Mouse (Mus musculus) neural tube, embryonic 12.5 days (tissue): ENCODE measurements at regions not wholly inside any gene's neighbourhood (a gene's known extent, or its start where the extent isn't known, plus 50 kb on each side); places are given as distances from the start of the nearest gene placed in this dataset.
"Not testable (repeated sequence)": the region's sequence is repeated elsewhere in the genome, so short reads cannot be mapped to it uniquely, and the experiment has no call there.

Experiments used
- ATAC-seq: fragments of 200-750 bp; cut with Nextera tagmentation; 2 replicates; pipeline ENCODE4 v1.8.0; 2017; ENCODE audit warnings: low read depth, mild to moderate bottlenecking, moderate TSS enrichment, moderate library complexity; ENCODE audit not compliant: low FRiP score
- H3K27ac ChIP-seq: fragments of 300-500 bp; sonication (generic); 2 replicates; pipeline ENCODE4 v1.5.1; 2016
- H3K27me3 ChIP-seq: fragments of 300-500 bp; sonication (generic); replicated peaks from 2 replicates; pipeline ENCODE4 v1.6.1; 2016; ENCODE audit warnings: mild to moderate bottlenecking
- H3K36me3 ChIP-seq: fragments of 300-500 bp; sonication (generic); 2 replicates; pipeline ENCODE4 v1.6.1; 2016; ENCODE audit warnings: mild to moderate bottlenecking
- H3K4me1 ChIP-seq: fragments of 300-500 bp; sonication (generic); 2 replicates; pipeline ENCODE4 v1.6.1; 2016
- H3K4me2 ChIP-seq: fragments of 300-500 bp; sonication (generic); replicated peaks from 2 replicates; pipeline ENCODE4 v1.6.1; 2016; ENCODE audit warnings: mild to moderate bottlenecking
- H3K4me3 ChIP-seq: fragments of 300-500 bp; sonication (generic); 2 replicates; pipeline ENCODE4 v1.5.1; 2016
- H3K9ac ChIP-seq: fragments of 300-500 bp; sonication (generic); 2 replicates; pipeline ENCODE4 v1.6.1; 2016; ENCODE audit warnings: mild to moderate bottlenecking
- H3K9me3 ChIP-seq: fragments of 300-500 bp; sonication (generic); 2 replicates; pipeline ENCODE4 v1.6.1; 2016; ENCODE audit warnings: mild to moderate bottlenecking
- WGBS: fragments of 180-500 bp; shearing (Covaris S2); methylation state at CpG from one replicate; pipeline ENCODE4 v1.1.7; 2016; 5-methylcytosine and 5-hydroxymethylcytosine counted together

DNA sequence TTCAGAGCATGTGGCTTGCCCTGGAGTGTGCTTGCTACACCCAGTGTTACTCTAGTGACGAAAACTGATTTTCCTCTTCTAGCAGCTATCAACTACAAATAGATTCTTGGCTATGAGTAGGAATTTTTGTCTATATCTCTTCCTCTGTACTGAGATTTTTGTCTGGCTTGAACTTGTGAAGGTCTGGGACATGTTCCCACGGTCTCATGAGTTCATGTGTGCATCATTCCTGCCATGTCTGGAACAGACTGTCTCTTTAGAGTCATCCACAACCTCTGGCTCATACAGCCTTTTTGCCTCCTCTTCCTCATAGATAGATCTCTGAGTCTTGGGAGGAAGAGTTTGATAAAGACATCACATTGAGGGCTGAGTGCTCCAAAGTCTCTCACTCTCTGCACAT lies 86.5 kb upstream of the Gm5148 start:
- no peaks in the 10 kb centered on the region; the same call in 1 of the 2 replicates for H3K27me3 ChIP-seq
- no peak for ATAC-seq
- H3K36me3 ChIP-seq: no peaks in the 10 kb centered on the region
- 85% methylated on average over 2 of the region's 2 CpGs for WGBS
- H3K9me3 ChIP-seq: 0 out of 2 replicates have a peak, but pooled peaks cover 7% of the 10 kb centered on the region
- no peaks in the 10 kb centered on the region for H3K4me1 ChIP-seq
- no peak overlapping the region for H3K27ac ChIP-seq
- no peak overlapping the region for H3K9ac ChIP-seq
- no peak overlapping the region for H3K4me2 ChIP-seq
- H3K4me3 ChIP-seq: no peak overlapping the region

GRCm38 (mm10) chr3:37805805-37806148 lies 81.5 kb upstream of the Gm5148 start:
- no peaks in the 10 kb centered on the region for H3K4me1 ChIP-seq
- ATAC-seq: no peak
- 67% methylated on average over 6 of the region's 6 CpGs for WGBS

DNA sequence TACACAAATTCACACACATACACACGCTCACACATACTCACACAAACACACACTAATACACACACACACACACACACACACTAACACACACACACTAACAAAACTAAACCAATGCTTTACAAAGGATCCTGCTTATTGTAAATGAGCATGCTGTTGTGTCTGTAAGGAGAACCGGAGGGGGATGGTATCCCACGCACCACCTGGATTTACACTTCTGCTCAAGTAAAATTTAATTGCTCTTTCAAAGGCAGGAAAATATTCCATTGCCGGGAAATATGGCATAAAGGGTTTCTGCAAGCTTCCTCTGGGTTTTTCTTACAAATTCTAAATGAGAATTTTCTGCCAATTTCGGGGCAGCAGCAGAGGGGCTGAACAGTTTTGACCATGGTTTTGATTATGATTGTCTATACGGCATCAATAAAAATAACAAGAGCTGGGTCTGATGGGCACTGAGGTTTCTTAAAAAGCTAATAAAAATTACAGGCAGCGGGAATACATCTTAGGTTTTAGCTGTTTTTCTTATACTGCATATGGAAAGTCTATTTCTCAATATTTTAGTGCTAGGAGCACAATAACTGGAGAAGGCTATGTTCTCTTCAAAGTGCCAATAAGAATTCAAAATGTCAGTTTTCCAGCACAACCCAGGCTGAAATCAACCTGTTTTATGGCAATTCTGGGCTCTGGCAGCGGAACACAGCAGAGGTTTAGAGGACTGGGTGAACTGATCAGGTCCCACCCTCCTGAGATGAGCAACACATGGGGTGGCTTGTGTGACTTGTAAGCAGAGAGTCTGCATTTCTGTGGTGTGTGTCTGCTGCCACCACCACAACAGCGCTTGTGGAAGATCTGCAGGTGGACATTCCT lies 80.9 kb upstream of the Gm5148 start:
- Histone ChIP-seq H3K4me1 (no peaks in the 10 kb centered on the region), H3K27ac (no peak overlapping the region), H3K27me3 (no peaks in the 10 kb centered on the region; the same call in 1 of the 2 replicates), H3K9ac (no peak overlapping the region), H3K4me2 (no peak overlapping the region), H3K36me3 (no peaks in the 10 kb centered on the region), H3K4me3 (no peak overlapping the region), H3K9me3 (0 out of 2 replicates have a peak, but pooled peaks cover 7% of the 10 kb centered on the region)
- ATAC-seq: no peak
- WGBS: 89% methylated on average over 9 of the region's 9 CpGs

More at GRCm38 (mm10) chr3:37805805-37806148, 81.5 kb upstream of the Gm5148 start:
- no peak overlapping the region for H3K9ac ChIP-seq
- H3K4me3 ChIP-seq: no peak overlapping the region
- H3K27ac ChIP-seq: no peak overlapping the region
- no peaks in the 10 kb centered on the region; the same call in 1 of the 2 replicates for H3K27me3 ChIP-seq
- 0 out of 2 replicates have a peak, but pooled peaks cover 7% of the 10 kb centered on the region for H3K9me3 ChIP-seq
- H3K4me2 ChIP-seq: no peak overlapping the region
- no peaks in the 10 kb centered on the region for H3K36me3 ChIP-seq

DNA sequence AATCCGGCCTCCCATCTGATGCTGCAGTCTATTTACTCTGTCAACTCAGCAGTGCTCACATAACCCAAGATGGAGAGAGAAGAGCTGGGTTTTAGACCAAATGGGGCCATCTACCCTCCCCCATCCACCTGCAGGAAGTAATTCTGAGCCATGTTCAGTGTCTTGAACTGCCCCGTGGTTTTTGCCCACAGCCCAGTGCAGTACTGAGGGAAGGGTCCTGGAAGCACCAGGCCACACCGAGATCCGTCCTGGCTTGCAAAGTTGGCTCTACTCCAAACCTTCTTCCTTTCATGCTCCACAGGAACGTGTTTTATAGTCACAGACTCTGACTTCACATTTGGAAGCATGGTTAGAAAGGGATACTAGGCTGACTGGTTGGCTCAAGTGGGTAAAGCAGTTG lies 80.0 kb upstream of the Gm5148 start:
- Histone ChIP-seq H3K4me2 (no peak overlapping the region), H3K4me3 (no peak overlapping the region), H3K9ac (no peak overlapping the region), H3K36me3 (no peaks in the 10 kb centered on the region), H3K4me1 (no peaks in the 10 kb centered on the region), H3K9me3 (0 out of 2 replicates have a peak, but pooled peaks cover 4% of the 10 kb centered on the region), H3K27me3 (no peaks in the 10 kb centered on the region; the same call in 1 of the 2 replicates), H3K27ac (no peak overlapping the region)
- ATAC-seq: no peak
- 65% methylated on average over 5 of the region's 5 CpGs for WGBS

DNA sequence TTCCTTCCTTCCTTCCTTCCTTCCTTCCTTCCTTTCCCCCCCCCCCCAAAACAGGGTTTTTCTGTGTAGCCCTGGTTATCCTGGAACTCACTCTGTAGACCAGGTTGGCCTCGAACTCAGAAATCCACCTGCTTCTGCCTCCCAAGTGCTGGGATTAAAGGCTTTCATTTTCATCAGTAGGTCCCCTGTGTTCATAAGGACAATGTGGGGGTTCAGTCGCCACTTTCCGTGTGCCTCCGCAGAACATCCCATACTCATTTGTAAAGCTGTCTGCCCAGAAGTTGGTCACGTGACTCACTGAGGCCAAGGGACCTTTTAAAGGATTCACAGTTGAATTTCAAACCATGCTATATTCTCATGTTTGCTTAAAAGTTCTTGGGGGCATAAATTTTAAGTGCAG lies 79.5 kb upstream of the Gm5148 start:
- H3K9me3 ChIP-seq, ATAC-seq, H3K27ac ChIP-seq, H3K4me3 ChIP-seq, H3K4me1 ChIP-seq, H3K9ac ChIP-seq, H3K4me2 ChIP-seq, H3K27me3 ChIP-seq, H3K36me3 ChIP-seq: not testable (repeated sequence)
- 92% methylated on average over 5 of the region's 5 CpGs for WGBS

- no peak for ATAC-seq
- Histone ChIP-seq H3K27ac (no peak overlapping the region), H3K36me3 (no peaks in the 10 kb centered on the region), H3K27me3 (no peaks in the 10 kb centered on the region; the same call in 1 of the 2 replicates), H3K9me3 (no peaks in the 10 kb centered on the region), H3K9ac (no peak overlapping the region), H3K4me1 (no peaks in the 10 kb centered on the region), H3K4me2 (no peak overlapping the region), H3K4me3 (no peak overlapping the region)
- WGBS: 94% methylated on average over 2 of the region's 2 CpGs
These were observed 77.3 kb upstream of the Gm5148 start for GRCm38 (mm10) chr3:37801551-37801950.

- no peak overlapping the region for H3K9ac ChIP-seq
- no peak overlapping the region for H3K27ac ChIP-seq
- ATAC-seq: no peak
- H3K27me3 ChIP-seq: no peaks in the 10 kb centered on the region
- H3K36me3 ChIP-seq: no peaks in the 10 kb centered on the region
- no peak overlapping the region for H3K4me3 ChIP-seq
- no peaks in the 10 kb centered on the region for H3K9me3 ChIP-seq
- 91% methylated on average over 6 of the region's 6 CpGs for WGBS
- H3K4me1 ChIP-seq: no peaks in the 10 kb centered on the region
- no peak overlapping the region for H3K4me2 ChIP-seq
These were observed 75.5 kb upstream of the Gm5148 start for GRCm38 (mm10) chr3:37799809-37800208.

DNA sequence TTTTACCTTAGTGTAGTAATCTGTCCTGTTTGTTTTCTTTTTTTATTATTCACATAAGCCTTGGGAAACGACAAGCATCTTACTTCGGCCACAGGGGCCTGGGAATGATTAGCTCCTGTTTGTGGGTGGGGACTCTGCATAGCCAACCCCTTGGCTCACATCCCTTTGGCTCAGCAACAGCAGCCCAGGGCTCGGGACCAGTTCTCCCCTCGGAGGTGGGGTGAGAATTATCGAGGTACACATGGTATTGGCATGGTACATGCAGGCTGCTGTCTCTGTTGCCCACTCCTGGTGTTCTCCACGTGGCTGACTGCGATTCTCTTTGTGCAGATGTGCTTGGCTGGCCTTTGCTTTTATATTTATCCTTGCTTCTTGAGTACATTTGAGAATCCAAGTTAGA lies 65.4 kb upstream of the Gm5148 start:
- H3K4me1 ChIP-seq: no peaks in the 10 kb centered on the region
- no peak overlapping the region for H3K4me2 ChIP-seq
- no peaks in the 10 kb centered on the region for H3K9me3 ChIP-seq
- no peak overlapping the region for H3K4me3 ChIP-seq
- ATAC-seq: no peak
- 77% methylated on average over 7 of the region's 7 CpGs for WGBS
- H3K27me3 ChIP-seq: peaks cover 7% of the 10 kb centered on the region; the same call in 1 of the 2 replicates
- no peak overlapping the region for H3K9ac ChIP-seq
- H3K27ac ChIP-seq: no peak overlapping the region
- H3K36me3 ChIP-seq: no peaks in the 10 kb centered on the region

DNA sequence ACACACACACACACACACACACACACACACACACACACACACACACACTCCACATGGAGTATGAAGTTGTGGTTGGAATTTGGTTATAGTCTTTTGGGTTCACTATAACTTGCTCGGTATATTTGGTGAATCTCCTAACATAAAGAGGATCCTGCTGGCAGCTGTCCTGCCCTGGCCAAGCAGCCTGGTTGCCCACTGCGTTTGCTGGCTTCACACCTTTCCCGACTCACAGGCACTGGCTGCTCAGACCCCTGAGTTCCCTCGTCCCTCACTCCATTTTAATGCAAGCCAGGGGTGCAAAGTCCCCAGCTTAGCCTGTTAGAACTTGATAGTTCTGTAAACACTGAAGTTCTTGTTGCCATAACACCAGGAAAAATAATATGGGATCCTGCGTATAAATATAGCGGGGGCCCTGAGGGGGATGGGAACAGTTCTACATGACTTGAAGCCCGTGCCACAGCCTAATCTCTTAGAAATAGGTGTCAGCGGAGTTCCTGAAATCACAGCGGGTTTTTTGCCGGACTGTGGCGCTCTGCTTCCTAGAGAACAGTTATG lies 64.9 kb upstream of the Gm5148 start:
- Histone ChIP-seq H3K4me3 (no peak overlapping the region), H3K9ac (no peak overlapping the region), H3K9me3 (no peaks in the 10 kb centered on the region), H3K27ac (no peak overlapping the region), H3K27me3 (peaks cover 7% of the 10 kb centered on the region; the same call in 1 of the 2 replicates), H3K4me2 (no peak overlapping the region), H3K36me3 (no peaks in the 10 kb centered on the region), H3K4me1 (no peaks in the 10 kb centered on the region)
- no peak for ATAC-seq
- 82% methylated on average over 11 of the region's 11 CpGs for WGBS

DNA sequence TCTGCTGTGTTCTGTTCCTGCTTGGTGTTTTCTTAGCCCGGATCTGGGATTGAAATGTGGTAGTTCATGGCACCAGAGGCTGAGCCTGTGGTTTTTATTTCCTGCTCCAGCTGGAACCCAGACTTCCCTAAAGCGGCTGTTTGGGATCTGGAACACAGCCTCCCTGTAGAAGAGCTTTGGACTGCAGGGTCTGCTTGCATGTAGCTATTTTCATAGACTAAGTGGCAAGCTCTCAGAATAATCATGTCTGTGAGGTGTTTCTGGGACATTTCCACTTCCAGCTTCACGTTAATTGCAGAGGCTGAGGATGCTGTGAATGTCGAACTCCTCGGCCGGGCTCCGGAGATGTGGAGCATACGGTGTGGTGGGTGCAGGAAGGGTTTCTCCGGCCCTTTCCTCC lies 64.1 kb upstream of the Gm5148 start:
- Histone ChIP-seq H3K9ac (no peak overlapping the region), H3K36me3 (no peaks in the 10 kb centered on the region), H3K27me3 (peaks cover 7% of the 10 kb centered on the region; the same call in 1 of the 2 replicates), H3K27ac (no peak overlapping the region), H3K4me3 (no peak overlapping the region), H3K4me1 (no peaks in the 10 kb centered on the region), H3K9me3 (no peaks in the 10 kb centered on the region), H3K4me2 (no peak overlapping the region)
- ATAC-seq: no peak
- 79% methylated on average over 9 of the region's 9 CpGs for WGBS

DNA sequence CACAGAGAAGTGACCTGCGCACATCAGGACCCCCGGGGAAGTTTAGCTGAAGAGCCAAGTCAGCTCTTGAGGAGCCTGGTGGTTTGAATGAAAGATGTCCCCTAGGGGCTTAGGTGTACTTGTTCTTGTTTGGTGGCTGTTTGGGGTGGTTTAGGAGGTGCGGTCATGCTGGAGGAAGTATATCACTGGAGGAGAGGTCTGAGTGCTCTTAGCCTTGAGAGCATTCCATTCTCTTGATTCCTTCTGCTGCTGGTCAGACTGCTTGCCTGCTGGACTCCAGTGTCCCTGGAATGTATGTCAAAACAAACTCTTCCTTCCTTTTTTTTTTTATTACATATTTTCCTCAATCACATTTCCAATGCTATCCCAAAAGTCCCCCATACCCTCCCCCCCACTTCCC lies 62.5 kb upstream of the Gm5148 start:
- Histone ChIP-seq H3K9me3 (no peaks in the 10 kb centered on the region), H3K36me3 (no peaks in the 10 kb centered on the region), H3K27ac (no peak overlapping the region), H3K27me3 (peaks cover 7% of the 10 kb centered on the region; the same call in 1 of the 2 replicates), H3K9ac (no peak overlapping the region), H3K4me1 (no peaks in the 10 kb centered on the region), H3K4me3 (no peak overlapping the region), H3K4me2 (no peak overlapping the region)
- WGBS: 85% methylated on average over 3 of the region's 3 CpGs
- no peak for ATAC-seq

- H3K9ac ChIP-seq: no peak overlapping the region
- ATAC-seq: no peak
- 79% methylated on average over 2 of the region's 2 CpGs for WGBS
These were observed 56.8 kb upstream of the Gm5148 start for GRCm38 (mm10) chr3:37781086-37781485.

More at GRCm38 (mm10) chr3:37781086-37781485, 56.8 kb upstream of the Gm5148 start:
- H3K4me2 ChIP-seq: no peak overlapping the region
- H3K27me3 ChIP-seq: peaks cover 5% of the 10 kb centered on the region
- H3K4me3 ChIP-seq: no peak overlapping the region
- H3K27ac ChIP-seq: no peak overlapping the region
- peaks cover 7% of the 10 kb centered on the region; the same call in 1 of the 2 replicates for H3K4me1 ChIP-seq
- H3K36me3 ChIP-seq: no peaks in the 10 kb centered on the region
- no peaks in the 10 kb centered on the region for H3K9me3 ChIP-seq
